Mouse (Mus musculus) kidney, adult 8-10 months (tissue): Measurements from ENCODE around the gene Slit3.

Experiments
- DNase-seq, 2 experiments: peaks; one replicate each; pipeline ENCODE4 v3.0.0; 2022

Slit3 gene

DNA sequence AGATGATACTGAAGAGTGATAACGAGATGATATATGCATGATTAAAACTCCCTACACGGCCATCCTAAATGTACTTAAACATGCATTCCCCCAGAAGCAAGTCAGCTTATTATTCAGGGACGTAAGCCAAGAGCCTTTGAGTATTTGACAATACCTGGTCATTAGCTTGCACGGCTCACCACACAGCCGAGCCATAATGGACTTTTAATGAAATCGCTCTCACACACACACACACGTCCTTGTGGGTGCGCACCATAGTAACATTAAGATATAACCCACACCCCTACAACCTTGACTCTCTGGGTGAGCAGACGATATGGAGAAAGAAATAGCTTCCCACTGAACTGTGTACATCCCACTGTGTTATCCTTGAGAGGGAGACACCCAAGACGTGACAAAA, 82.6 kb downstream of the Slit3 start:
- no peak for DNase-seq

DNA sequence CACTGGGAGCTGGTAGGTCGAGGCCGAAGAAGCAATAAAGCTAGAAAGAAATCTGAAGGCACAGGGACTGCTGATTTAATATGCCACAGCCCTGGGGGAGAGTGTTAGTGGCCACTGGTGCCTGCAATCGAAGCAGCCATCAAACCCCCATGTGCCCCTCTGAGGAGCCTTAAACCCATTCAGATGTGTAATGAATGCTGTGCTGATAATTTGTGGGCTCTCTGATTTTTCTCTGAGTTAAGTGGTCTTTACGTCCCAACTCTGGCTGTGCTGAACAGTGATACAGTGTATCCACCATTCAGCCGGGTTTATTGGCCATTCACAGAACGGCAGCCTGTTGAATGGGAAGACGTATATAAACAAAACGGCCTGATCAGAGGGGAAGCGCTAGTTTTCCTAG, 83.1 kb downstream of the Slit3 start:
- DNase-seq, result no peak

DNA sequence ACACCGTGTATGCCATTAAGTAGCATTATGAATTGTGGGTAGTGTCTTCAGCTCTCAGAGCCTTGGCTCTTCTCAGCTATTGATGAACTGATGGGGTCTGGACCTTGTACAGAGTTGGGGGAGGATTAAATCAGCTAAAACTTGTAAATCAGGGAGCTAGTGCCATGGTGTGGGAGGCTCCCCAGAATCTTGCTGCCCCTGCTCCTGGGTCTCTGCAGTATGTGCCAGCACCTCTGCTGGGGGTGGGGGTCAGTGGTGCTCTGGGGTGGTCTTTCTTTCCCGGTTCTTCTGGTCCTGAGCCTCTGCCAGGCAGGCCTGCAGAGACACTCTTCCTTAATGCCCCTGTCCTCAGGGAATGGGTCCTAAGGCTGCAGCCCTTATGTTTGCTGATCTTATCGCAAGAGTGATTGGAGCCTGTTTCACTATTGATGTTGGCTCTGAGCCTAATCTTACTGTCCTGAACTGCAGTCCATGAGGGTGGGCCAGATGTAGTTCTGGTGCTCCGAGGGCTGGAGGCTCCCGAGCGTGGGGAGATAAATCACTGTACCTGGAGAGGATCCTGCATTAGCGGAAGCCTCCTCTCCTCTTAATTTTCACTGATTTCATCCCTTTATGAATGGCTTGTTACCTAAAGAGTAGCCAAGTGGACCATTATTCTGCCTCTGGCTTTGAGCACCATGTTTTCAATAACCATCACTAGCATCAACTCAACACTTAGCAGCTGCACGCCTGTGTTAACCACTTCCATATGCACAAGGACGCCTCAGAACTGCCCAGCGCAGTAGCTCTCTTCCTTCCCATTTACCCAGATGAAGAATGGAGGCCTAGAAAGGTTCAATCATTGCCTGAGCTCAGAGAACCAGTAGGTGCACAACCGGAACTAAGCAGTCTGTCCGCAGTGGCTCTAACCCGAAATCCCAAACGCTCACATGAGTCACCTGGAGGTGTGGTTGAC, 90.0 kb downstream of the Slit3 start:
- DNase-seq, result no peak

DNA sequence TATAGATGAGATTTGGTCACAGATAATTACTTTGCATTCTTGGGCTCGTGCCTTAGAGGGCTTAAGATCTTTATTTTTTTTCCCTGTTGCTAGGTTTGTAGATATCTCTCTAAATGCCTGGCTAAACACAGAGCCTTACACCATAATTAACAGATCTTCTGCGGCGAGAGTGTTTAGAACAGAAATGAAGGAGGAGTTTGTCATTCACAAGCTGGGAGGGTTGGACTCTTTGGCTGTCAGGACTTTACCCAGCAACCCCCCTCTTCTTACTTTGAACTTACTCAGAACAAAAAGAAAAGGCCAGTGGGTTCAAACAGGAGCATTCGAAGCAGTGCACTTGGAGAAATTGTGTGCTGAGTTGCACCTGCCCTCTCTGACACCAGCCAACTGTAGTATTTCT, 103.0 kb downstream of the Slit3 start:
- DNase-seq, result peak; percentile 8 to 39

DNA sequence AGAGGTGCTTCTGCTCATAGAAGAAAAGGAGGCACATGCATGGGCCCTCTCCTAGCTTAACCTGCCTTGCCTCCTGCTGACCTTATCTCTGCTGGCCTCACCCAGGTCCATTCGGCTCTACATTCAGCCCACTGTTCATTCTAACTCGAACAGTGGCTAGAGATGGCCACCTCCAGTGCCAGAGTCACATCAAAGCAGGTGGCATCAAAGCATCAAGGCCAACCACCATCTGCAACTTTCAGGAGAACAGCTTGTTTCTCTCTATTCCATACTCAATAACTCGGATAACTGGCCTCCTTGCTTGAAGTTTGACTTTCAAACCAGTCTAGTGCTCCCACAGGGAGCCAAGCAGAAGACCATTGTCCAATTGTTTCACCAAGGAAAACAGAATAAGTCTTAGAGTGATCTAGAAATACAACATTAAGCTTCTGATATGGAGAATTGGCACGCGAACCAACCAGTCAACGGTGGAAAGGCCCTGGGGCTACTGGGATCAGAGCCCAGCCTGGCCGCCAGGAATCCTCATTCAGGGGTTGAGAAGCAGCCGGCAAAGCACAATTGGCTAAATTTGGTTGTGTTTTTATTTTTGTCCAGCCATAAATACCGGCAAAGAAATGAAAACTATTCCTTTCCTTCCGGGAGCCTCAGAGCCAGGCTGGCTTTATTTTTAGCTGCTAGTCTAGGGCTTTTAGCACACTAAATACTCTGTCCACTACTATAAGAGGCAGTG, 110.5 kb downstream of the Slit3 start:
- peak; percentile 55 to 59 for DNase-seq

DNA sequence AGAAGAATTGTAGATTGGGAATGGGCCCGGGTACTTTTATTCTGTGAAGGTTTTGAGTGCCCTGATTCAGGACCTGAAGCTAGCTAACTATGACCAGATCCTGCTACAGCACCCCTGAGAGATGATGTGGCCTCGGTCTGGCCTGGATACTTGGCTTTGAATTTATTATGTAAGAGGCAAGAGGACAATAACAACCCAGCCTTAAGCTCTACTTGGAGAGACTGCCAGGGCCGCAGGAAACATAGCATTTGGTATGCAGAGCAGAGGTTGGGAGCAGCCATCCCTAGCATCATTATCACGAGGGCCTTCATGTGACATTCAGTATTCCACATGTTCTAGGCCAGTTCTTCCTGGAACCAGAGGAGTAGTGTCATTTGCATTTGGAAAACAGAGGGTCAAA, 111.3 kb downstream of the Slit3 start:
- DNase-seq, result peak; percentile 59 to 84

DNA sequence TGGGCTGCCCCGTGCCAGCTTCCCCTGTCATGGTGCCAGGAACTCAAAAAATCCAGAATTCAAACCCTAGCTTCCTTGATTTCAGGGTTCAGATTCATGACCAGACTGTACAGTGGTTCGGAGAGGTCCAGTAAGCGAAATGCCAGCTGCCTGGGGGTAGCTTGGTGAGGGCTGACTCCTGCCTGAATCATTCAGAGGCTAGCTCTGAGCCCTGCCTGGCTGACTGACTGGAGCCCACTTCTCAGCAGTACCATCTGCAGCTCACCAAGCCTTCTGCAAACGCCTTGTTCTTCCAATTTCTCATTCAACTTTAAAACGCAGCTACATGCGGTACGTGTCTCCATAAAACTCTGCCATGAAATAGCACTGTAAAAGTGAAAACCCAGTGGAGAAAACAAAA, 120.4 kb downstream of the Slit3 start:
- DNase-seq, result no peak

DNA sequence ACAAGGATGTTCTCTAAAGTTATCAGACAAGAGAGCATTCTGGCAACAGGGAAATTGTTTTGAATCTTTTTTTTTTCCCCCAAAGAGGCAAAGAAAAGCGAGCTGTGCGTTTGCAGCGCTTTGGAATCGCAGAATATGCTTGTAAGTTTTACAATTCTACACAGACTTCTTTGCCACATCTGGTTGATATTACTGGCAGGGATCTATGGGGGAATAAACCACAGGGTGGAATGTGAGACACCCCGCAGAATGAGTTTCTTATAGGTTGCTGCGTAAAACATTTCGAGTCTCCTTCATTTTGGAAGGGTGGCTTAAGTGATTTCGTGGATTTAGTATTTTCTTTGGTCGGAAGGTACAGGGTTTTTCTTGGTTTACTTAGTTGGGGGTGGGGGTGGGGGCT, 122.6 kb downstream of the Slit3 start:
- DNase-seq, result no peak

DNA sequence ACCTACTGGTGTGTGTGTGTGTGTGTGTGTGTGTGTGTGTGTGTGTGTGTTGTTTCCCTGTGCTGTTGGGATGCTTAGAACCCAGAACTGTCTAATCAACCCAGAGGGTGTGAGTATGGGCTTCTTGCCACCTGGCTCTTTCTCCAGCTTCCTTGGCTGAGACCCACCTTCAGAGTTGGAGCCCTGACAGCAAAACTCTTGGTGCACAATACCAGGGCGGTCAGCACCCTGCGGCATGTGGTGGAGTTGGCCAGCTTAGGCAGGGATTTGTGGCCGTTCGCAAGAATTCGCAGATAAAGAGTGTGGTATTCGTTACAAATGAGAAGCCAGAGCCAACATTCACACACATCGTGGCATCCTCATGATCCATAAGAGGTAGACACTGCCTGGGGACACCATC, 123.5 kb downstream of the Slit3 start:
- no peak for DNase-seq

DNA sequence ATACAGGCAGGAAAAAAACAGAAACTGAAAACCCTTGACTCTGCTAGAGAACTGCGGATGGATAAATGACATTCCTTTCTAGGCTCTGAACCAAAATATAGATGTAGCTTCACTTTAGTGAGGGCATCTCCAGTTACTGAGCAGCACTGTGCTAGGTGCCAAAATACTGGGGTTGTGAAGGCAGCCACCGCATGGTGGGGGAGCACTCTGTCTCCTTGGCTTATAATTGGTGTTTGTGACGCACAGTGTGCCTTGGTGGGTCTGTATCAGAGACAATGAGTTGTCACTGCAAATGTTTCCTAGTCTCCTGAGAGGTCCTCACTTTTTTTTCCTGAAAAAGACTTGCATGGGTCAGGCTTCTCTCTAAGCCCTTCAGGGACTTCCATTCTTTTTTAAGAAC, 125.6 kb downstream of the Slit3 start:
- DNase-seq, result no peak

DNA sequence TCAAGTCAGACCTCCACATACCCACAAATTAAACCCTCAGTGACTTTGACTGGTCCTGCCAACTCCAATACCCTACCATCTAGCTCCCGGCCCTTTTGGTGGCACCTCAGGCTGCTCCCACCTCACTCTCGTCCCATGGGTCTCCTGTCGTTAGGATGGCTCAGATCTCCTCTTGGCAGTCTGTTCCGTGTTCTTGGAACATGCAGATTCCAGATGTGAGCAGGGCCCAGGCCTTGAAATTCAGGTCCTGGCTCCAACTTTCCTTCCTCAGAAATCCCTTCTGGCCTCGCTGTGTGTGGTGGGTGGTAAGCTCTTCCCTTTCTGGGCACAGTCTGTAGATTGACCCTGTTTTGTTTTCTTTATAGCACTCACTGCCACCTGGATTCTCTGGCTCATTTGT, 127.1 kb downstream of the Slit3 start:
- no peak for DNase-seq

DNA sequence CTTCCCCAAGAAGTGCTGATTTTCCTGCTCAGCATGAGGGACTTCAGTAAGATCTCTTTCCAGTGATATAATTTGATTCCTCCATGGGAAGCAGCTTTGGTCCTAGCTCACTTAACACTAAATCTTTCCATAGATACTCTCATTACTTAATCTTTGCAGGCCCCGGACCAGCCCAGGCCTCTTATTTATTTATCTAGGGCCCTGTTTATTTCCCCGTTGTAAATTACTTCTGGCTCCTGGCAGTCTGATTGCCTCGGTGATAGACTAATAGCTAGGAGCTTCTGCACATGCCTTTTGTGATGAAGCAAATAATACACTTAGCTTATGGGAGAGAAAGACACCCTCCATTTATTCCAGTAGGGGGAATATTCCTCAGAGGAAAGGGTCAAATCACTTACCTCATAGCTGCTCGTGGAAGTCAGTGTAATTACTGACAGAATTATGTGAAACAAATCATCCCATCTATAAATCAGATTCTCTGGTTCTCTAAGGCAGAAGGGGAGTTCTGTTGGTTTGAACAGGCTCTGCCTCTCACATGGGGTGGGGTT, 129.9 kb downstream of the Slit3 start:
- no peak for DNase-seq

DNA sequence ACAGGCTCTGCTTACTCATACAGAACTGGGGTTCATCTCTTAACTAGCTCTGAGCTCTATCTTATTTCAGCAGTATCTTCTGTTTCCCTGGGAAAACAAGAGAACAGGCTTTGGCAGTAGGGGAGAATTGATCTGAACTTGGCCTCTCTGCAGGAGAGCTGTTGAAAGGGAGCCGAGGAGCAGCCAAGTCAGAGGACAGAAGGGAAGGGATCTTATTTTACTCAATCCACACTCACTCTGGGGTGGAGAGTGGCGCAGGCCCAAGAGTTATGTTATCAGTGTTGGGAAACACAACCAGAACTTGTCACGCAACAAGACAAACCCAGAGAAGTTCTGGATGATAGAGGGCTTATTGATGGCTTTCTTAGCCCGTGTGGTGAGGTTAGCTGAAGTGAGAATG, 130.9 kb downstream of the Slit3 start:
- no peak for DNase-seq

DNA sequence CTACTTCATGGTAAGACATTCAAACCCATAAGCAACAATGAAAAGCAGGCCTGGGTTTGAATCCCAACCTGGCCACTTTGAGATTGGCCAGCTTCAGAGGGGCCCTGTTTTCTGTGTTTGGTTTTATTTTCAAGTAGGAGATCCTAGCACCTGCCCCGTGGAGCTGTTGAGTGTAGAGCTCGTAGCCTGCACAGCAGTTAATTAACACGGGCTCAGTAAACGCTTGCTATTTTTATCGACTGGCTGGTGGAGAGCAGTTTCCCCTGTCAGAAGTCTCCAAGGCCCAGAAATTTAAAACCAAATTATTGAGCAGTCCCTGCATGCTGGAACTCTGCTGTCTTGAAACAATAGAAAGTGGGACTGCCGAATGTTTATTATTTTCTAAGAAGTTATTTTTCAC, 136.3 kb downstream of the Slit3 start:
- DNase-seq, result no peak

DNA sequence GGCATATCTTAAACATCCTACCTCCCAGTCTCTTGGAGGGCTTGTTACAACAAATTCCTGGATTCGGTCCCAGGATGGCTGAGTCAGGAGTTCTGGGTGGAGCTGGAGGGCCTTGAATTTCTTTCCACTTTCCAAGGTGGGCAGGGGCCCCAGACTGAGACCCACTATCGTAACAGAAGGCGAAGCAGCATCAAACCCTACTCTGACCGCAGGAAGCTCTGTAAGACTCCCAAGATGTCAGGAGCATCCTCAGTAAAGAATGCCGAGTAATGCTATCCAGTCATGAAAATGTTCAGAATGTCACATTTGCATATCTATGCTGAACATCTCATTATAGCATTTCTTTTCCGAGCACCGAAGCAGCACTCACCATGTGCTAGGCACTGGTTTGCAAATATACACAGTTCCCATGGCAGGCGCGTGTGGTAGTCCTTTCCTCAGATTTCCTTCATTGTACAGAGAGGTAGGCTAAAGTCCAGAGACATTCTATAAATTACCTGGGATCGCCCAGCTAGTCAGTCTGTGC, 140.6 kb downstream of the Slit3 start:
- no peak for DNase-seq

DNA sequence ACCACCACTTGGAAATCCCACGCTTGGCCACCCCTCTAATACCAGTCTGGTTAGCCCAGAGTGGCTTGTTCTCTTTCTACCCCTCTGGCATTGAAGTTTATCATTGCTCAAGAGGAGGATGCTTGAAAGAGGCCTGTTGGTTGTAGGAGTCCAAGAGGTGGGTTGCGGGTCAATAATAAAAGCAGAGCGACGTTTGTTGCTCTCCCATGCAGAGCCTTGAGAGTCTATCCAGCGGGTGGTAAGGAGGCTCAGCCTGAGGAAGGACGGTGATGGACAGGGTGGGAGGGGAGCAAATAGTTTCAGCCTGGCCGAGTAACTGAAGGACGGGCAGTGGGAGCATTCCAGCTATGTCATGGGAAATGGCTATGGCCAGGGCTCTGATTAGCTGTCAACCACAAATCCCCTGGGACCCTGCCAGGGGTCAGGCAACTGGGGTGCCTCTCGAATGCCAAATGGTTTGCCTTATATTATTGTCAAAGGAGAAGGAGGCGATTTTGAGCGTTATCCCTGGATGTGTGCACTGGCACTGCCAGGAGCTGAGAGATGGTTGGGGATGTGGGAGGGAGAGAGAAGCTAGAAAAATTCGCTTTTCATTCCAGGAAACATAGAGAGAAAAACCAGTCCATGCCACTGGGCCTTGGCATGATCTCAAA, 141.4 kb downstream of the Slit3 start:
- DNase-seq, result no peak

DNA sequence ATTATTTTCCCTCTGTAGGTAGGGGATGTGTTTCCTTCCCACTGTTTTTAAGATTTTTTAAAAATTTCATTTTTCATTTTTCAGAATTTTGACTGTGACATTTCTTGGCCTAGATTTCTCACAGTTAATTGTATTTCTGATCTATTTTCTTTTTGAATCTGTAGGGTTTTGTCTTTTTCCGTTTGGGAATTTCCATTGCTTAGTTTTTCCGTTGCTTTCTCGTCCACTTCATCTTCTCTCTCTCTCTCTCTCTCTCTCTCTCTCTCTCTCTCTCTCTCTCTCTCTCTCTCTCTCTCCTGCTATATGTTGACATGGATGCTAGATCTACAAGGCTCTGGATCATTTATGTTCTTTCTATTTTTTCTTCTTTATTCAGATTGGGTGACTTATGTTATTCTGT, 143.7 kb downstream of the Slit3 start:
- no peak for DNase-seq

DNA sequence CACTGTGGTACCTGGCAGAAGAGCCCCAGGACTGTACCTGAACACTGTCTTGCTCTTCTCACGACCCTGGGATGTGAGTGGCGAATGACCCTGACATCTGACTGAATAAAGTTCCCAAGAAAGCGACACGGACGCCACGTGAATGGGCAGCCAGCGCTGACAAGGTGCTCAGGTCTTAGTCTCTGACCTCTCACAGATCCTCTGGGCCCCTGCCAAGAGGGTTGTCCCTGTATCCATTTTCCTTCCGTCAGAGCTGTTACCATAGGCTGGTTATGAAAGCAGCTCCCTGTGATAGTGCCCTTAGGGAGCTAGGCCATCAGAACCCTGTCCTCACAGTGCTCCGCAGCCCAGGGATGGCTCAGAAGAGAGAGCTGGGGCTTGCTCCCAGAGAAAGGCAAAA, 149.4 kb downstream of the Slit3 start:
- DNase-seq, result no peak

DNA sequence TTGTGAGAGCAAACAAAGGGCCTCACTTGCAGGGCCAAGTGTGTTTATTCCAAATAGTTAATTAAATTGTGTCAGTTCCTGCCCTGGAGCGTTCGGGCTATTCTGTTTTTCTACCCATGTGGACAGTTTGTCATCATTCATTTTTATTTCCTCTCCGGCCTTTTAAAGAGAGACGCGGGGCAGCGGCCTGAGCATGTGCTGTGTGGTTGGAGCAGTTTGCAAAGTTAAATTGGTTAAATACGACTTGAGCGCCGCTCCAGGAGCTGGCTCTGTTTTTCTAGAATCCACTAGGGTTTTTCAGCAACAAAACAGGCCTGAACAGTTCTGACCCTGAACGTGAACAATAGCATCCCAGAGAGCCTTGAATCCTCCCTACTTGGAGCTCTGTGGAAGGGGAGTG, 152.4 kb downstream of the Slit3 start:
- DNase-seq, result peak in 1 of 2 experiments; percentile 27

DNA sequence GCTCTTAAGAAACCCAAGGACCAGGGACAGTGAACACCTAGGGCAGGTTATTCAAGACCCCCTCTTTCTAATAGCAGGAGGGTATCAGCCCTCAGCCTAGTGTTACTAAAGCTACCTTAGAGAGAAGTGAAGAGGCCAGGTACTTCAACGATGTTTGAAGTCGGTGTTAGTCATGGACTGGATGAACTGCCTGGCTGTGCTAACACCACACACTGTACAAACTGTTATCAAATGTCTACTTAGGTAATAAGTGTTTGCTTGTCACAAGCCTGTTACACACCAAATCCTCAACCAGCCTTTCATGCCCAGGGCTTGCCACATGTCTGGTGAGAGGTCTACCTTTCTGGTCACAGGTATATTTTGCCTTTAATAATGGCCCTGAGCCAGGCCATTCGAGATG, 153.0 kb downstream of the Slit3 start:
- DNase-seq, result no peak

DNA sequence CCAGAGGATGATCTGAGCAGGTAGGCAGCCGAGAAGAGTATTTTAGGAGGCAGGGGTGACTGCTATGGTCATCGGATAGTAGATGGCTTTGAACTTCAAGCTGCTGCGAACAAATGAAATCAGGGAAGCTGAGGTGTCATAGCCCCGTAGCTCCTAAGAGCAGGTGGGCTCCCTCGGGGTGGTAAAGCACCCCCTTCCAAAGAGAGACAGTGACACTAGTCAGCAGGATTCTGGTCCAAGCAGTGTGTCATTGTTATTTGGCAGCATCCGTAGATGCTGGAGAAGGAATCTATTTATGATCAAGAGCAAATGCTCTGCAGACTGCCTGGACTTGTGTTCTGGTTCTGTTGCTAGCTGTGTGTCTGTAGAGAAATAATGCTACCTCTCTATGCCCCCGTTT, 154.3 kb downstream of the Slit3 start:
- DNase-seq, result no peak

DNA sequence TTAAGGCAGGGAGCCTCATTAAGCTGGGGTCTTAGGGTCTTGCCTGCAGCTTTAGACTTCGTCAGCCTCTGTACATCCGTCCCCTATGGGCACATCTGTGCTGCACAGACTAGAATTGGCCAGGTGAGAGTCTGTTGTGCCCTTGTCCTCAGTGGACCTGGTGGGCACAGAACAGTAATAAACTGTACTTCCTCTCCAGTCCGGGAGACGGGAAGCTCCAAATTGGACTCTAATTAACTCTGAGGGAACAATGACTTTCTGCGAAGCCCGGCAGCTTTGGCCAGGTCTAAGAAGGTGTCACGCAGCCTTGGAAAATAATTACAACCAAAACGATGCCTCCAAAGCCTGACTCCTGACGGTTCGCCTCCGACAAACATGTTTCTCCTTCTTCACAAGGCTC, 155.0 kb downstream of the Slit3 start:
- DNase-seq, result no peak

DNA sequence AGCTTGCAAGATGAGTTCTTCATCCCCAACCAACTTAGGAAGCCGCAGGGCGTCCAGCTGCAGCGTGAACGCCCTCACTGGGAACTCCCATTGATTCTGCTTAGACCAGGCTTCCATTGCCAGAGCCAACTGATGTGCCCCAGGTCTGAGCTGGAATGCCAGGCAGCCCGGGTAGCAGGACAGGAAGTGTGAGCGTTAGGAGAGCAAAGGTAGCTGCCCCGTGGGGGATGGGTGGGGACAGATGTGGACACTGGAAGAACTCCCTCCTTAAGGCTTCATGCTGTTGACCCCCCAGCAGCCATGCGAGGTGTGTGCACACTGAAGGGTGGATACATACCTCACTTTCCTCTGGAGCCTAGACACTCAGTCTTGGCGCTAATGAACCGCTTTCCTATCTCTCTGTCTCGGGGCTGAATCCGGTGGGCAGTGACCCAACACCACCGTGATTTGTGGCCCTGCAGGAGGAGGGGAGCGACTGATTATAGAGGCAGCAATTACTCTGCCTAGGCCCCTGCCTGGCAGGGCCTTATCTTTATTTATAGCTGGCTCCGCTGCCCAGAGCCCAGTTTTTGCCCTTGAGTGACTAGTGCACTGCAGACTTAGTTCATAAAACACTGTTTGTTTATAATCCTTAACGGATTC, 157.2 kb downstream of the Slit3 start:
- peak in 1 of 2 experiments; percentile 24 for DNase-seq
